Mouse (Mus musculus): ENCODE data around the gene Dnm2.
"Not testable (repeated sequence)": the region's sequence is repeated elsewhere in the genome, so short reads cannot be mapped to it uniquely, and the experiment has no call there.

Dnm2 gene

DNA sequence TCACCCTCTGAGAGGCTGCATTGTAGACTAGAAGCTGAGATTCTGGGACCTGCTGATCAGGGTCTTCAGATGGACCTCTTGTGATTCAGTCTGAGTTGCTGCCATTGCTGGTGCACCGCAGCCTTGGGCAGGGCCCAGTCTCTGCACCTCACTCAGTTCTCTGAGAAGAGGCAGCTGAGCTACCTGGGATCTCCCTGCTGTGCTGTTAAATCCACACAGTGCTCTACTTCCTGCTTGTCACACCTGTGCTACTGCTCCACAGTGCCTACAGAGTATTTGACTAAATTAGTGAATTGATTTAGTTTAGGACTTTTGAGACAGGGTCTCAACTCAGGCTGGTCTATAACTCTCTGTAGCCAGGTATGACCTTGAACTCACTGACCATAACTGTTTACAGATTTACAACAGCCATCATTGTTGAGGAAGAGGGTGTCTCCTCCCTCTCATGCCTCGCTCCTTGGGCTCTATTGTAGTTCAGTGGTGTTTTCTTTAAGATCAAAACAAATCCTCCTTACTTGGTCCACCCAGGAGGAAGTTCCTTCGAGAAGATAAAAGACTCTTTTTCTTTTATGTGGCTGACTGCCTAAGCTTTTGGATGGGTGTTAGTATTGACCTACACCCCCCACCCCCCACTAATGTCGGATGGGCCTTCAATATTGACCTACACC, 30.5 kb downstream of the Dnm2 start:
- intact Hi-C loops (cut with DNase I): no loop called here

- intact Hi-C loops (cut with DNase I): no loop called here
These were observed 31.7 kb downstream of the Dnm2 start for GRCm38 (mm10) chr9:21456246-21456929.

DNA sequence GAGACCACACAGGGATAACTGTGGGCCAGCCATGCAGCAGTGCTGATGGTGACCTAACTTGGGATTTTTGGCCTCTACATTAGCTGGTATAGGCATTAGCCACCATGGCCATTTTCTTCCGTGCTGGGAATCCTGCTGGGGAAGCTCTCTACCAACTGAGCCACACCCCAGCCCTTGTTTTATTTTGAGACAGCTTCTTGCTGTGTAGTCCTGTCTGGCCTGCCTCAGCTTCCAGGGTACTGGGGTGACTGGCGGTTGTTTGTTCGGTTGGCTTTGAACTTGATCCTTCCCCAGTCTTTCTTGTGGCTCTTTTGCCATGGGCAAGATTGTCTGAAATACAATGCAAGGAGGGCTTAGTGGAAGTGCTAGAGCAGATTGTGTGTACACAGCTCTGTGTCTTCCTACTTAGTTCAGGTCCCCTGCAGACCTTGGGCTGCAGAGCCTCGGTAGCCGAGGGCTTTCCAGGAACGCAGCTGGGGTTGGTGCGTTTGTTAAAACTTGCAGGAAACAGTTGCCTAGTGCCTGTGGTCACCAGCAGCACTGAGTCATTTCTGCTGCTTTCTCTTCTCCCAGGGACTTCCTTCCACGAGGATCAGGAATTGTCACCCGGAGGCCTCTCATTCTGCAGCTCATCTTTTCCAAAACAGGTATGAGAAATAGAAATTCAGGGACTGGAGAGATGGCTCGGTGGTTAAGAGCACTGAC, 32.4 kb downstream of the Dnm2 start:
- intact Hi-C loops (cut with DNase I): no loop called here

- intact Hi-C loops (cut with DNase I): no loop called here
These were observed 34.1 kb downstream of the Dnm2 start for GRCm38 (mm10) chr9:21458821-21459220.

DNA sequence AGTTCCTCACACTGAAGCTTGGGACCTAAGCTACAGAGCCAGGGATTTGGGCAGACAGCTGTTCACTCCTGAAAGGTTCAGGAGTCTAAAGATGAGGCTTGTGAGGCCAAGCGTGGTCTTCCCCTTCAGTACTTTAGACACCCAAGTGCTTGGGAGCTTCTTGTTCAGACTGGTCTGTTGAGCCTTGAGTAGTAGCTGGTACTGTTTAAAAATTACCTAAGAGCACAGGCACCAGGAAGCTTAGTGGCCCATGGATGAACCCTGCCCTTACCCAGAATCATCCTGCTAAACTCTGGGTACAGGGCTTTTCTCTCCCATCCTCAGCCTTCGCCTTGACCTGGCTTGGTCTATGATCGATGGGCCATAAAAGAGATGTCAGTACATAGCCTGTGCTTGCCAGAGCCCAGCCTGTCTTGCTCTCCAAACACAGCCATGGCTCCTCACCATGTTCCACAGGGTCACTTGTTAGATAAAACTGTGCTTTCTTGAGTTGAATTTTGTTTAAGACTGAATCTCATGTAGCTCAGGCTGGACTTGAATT, 35.8 kb downstream of the Dnm2 start:
- intact Hi-C loops (cut with DNase I): loop anchor here (2.0 kb wide), 1 partner anchor 36 kb away; the partner anchor contains the start of gene Dnm2

DNA sequence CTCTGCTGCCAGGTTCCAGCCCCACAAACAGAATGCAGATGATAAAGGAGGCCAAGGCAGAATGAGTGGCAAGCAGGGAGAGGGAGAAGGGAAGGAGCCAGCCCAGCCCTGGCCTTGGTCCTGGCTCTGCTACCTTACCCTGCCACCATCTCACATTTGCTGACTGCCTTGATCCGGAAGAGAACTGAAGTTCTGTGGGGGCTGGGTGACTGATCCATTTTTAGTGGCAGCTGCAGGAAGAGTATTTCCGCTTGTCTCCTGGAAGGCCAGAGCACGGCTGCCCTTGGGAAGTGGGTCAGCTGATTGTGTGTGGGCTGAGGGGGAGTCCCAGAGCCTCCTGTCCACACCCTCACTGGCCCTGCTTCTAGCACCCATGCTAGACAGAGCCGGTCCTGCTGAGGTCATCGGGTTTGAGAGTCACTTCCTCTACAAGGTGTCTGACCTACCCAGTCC, 38.5 kb downstream of the Dnm2 start:
- intact Hi-C loops (cut with DNase I): no loop called here

- intact Hi-C loops (cut with DNase I): no loop called here
These were observed 39.3 kb downstream of the Dnm2 start for GRCm38 (mm10) chr9:21463766-21464564.

GRCm38 (mm10) chr9:21464565-21464928, 39.8 kb downstream of the Dnm2 start:
- intact Hi-C loops (cut with DNase I): not testable (repeated sequence)

- intact Hi-C loops (cut with DNase I): loop anchor here (2.0 to 5.0 kb wide), 3 partner anchors 57 to 157 kb away; partner anchors contain the start of genes Ap1m2, Ilf3 and Qtrt1
These were observed 44.6 kb downstream of the Dnm2 start for GRCm38 (mm10) chr9:21469032-21470024.

GRCm38 (mm10) chr9:21472913-21473312, 48.2 kb downstream of the Dnm2 start:
- intact Hi-C loops (cut with DNase I): loop anchor here (5.0 kb wide), 1 partner anchor 161 kb away; the partner anchor contains the start of gene Ap1m2

DNA sequence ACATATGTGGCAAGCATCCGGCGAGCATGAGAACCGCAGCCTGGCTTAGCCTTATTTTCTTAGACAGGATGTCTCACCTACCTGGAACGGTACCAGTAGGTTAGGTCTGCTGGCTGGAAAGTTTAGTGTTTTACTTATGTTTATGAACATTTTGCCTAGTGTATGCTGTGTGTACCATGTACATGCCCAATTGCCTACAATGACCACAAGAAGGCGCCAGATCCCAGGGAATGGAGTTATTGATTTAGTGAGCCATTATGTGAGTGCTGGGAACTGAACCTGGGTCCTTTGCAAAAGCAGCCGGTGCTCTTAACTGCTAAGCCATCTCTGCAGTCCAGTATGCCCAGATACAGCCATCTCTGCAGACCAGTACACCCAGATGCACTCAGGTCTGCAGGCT, 53.0 kb downstream of the Dnm2 start:
- intact Hi-C loops (cut with DNase I): no loop called here

GRCm38 (mm10) chr9:21484065-21484464, 59.4 kb downstream of the Dnm2 start:
- intact Hi-C loops (cut with DNase I): no loop called here

- intact Hi-C loops (cut with DNase I): not testable (repeated sequence)
These were observed 63.5 kb downstream of the Dnm2 start for GRCm38 (mm10) chr9:21488246-21488645.

- intact Hi-C loops (cut with DNase I): no loop called here
These were observed 66.0 kb downstream of the Dnm2 start for GRCm38 (mm10) chr9:21490696-21491095.

GRCm38 (mm10) chr9:21493907-21494306, 69.2 kb downstream of the Dnm2 start:
- intact Hi-C loops (cut with DNase I): no loop called here

GRCm38 (mm10) chr9:21494726-21495125, 70.0 kb downstream of the Dnm2 start:
- intact Hi-C loops (cut with DNase I): no loop called here

GRCm38 (mm10) chr9:21496308-21497049, 71.8 kb downstream of the Dnm2 start:
- intact Hi-C loops (cut with DNase I): no loop called here

DNA sequence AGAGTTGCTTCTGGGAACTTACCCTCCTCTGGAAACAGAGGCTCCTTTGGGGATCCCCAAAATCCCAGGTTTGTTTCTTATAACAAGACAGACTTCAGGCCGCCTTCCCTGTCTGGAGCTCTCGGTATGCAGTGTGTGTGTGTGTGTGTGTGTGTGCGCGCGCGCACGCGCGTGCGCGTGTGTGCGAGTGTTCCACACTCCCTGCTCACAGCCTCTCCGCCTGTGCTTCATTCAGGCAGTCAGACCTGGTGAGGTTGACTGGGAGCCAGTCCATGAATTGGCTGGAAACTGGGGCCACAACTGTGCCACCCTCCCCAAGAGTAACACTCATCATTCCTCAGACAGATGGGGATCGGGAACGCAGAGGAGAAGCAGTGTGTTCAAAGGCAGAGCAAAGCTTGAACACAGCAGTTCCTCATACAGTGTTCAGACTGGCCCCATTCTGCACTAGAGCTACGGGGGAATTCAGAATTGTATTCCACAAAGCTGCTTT, 72.4 kb downstream of the Dnm2 start:
- intact Hi-C loops (cut with DNase I): no loop called here

GRCm38 (mm10) chr9:21497664-21498063, 73.0 kb downstream of the Dnm2 start:
- intact Hi-C loops (cut with DNase I): no loop called here
